Mouse (Mus musculus) bone marrow macrophage, adult 2 months (primary cell): ENCODE data around the gene Cdc123. TPM values are rescaled to one million over a fixed set of nuclear protein-coding genes. Genes with fewer than 3 reads are reported as not detected.
"Not testable (repeated sequence)": the region's sequence is repeated elsewhere in the genome, so short reads cannot be mapped to it uniquely, and the experiment has no call there.

Source experiments
- H3K27ac ChIP-seq: 2 replicates; pipeline ENCODE4 v1.5.1; 2012; ENCODE audit warnings: low read depth, low read length; ENCODE audit not compliant: insufficient read depth
- H3K4me1 ChIP-seq: 2 replicates; pipeline ENCODE4 v1.6.1; 2012; ENCODE audit warnings: low read length; ENCODE audit not compliant: control insufficient read depth, insufficient read depth
- H3K4me3 ChIP-seq: 2 replicates; pipeline ENCODE4 v1.5.1; 2012; ENCODE audit warnings: mild to moderate bottlenecking, low read length, moderate library complexity; ENCODE audit not compliant: insufficient read depth
- CTCF ChIP-seq: IDR thresholded peaks from 2 replicates; pipeline ENCODE4 v1.5.1; 2012; ENCODE audit warnings: low read depth, mild to moderate bottlenecking, low read length, moderate library complexity
- POLR2A ChIP-seq: IDR thresholded peaks from 2 replicates; pipeline ENCODE4 v1.6.1; 2012; ENCODE audit warnings: mild to moderate bottlenecking, low read depth, low read length, borderline replicate concordance
- polyA plus RNA-seq: library from polyadenylated mRNA; stranded (reverse); fragments of >200 nt; gene quantifications from 2 replicates; pipeline ENCODE4 v1.2.4, GENCODE M21; 2012; ENCODE audit not compliant: missing spikeins, insufficient read depth, insufficient read length

The Cdc123 gene
- polyA plus RNA-seq, 1 experiment, result 103 TPM

DNA sequence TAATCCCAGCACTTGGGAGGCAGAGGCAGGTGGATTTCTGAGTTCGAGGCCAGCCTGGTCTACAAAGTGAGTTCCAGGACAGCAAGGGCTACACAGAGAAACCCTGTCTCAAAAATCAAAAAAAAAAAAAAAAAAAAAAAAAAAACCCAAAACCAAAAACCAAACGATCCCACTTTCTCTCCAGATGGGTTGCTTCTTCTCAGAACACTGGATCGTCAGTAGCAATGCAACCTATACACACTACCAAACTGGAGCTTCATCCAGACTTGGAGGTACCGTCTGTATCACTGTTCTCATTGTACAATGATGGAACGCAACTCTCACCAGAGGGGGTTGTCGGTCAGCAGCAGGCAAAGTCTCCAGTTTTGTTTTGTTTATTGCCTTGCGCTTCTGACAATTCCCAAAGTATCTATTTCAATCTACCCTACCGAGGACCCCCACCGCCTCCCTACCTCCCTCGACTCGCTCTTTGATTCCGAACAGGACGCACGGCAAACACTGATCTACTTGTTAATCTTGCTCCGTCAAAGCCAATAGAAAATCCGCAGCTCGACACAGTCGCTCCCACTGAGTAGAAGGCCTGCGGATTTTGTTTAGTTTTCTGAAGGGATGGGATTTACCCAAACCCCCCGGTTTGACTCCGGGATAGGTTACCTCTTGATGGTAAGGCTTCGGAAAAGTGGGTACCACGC is 637 bp downstream of the Cdc123 start:
- TF ChIP-seq CTCF, result no peak
- TF ChIP-seq POLR2A, result no peak
- H3K27ac ChIP-seq, result peak overlapping the region; percentile 91
- peaks cover 6% of the 10 kb centered on the region for H3K4me1 ChIP-seq
- peak overlapping the region; percentile 88 for H3K4me3 ChIP-seq

DNA sequence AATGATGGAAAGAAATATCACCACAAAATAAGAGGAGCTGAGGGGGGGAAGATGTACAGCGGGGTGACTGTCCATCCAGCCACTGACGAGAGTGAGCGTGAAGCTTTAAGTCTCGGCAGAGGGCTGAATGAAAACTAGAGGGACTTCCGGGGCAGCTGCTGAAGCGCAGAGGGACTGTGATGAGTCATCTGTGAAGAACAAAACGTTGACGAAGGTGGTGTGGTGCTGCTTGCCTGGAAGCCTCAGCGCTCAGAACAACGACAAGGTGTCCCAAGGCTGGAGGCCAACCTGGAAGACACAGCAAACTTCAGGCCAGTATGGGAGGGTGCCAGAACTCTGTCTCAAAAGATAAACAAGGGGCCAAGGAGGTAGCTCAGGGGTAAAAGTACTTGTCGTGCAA is 4.1 kb downstream of the Cdc123 start:
- Histone ChIP-seq H3K4me1 (no peaks in the 10 kb centered on the region), H3K27ac (no peak overlapping the region), H3K4me3 (no peak overlapping the region)
- TF ChIP-seq CTCF, result no peak
- TF ChIP-seq POLR2A, result no peak

DNA sequence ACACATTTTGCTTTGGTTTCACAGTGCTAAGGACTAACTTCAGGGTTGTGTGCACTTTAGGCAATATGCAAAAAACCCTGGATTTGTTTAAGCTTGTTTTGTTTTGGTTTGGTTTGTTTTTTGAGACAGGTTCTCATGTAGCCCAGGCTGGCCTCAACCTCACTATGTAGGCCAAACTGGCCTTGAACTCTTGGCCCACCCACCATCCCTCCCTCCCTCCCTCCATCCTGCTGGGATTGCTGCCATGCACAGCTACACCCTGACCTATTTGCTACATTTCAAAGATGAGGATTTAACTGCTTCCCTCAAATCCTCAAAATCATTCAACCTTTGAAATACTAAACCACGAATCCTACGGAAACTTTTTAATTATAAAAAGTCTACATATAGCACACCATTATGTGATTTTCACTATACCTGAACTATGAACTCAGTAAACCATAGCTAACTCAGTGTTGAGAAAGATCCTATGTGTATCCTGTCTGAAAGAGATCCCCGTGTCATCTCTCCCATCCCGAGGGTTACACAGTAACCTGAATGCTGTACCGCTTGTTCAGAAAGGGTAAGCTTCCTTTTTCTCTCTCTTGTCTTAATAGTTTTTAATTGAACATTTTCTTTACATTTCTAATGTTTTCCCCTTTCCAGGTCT is 19.6 kb downstream of the Cdc123 start:
- Histone ChIP-seq H3K4me3 (no peak overlapping the region), H3K27ac (peak overlapping the region; percentile 42; the same call in 1 of the 2 replicates), H3K4me1 (peaks cover 15% of the 10 kb centered on the region)
- TF ChIP-seq POLR2A (no peak), CTCF (no peak)

DNA sequence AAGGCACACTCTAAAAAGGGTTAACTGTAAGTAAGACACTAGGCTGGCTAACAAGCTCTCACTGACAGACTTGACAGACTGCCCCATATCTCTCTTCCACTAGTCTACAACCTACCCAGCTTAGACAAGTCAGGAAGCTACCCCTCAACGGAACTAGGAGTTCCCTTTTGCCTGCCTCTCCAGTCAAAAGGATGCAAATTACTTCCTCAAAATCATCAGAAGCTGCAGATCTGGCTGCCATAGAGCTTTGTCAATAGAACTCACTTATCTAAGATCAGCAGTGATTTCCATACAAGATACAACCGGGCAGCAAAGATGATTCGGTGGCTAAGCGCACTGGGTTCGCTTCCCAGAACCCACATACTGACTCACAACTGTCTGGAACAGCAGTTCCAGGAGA is 20.3 kb downstream of the Cdc123 start:
- TF ChIP-seq CTCF (no peak), POLR2A (no peak)
- H3K27ac ChIP-seq, result peak overlapping the region; percentile 47
- peaks cover 15% of the 10 kb centered on the region for H3K4me1 ChIP-seq
- H3K4me3 ChIP-seq, result no peak overlapping the region

DNA sequence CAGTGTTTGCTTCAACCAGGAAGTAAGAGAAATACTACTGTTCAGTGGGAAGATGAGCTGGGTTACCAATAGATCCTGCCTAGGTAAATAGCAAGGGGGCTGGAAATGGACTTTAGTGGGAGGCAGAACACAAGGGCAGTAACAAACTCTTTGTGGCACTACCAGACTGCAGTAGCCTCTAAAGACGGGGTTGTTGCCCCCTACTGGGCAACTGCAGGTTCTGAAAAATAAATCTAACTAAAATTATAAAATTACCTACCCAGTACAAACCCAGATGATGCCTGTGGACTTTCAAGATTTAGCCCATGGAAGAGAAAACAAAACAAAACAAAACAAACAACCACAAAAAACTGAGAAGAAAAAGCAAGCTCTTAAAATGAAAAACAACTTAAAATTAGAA is 20.8 kb downstream of the Cdc123 start:
- TF ChIP-seq POLR2A (no peak), CTCF (peak; percentile 41; the same call in 1 of the 2 replicates)
- H3K27ac ChIP-seq, result peak overlapping the region; percentile 47

DNA sequence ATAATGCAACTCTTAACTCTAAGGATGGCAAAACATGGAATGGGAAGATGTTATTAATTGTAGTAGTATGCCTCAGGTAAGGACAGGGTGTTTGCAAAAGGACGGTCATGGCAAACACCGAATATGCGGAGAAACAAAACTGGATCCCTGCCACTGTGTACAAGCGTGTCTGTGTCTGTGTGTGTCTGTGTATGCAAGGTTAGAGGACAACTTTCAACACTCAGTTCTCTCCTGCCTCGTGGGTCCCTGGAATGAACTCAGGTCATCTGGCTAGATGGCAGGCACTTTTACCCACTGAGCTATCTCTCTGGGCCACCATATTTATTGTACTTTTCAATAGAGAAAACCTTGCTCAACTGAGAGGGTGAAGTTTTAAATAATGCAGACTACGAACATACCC is 22.5 kb downstream of the Cdc123 start:
- no peak overlapping the region for H3K4me3 ChIP-seq
- TF ChIP-seq POLR2A (no peak), CTCF (no peak)
- H3K27ac ChIP-seq, result no peak overlapping the region

More for the DNA sequence above, 20.8 kb downstream of the Cdc123 start:
- Histone ChIP-seq H3K4me3 (no peak overlapping the region), H3K4me1 (peaks cover 15% of the 10 kb centered on the region)

DNA sequence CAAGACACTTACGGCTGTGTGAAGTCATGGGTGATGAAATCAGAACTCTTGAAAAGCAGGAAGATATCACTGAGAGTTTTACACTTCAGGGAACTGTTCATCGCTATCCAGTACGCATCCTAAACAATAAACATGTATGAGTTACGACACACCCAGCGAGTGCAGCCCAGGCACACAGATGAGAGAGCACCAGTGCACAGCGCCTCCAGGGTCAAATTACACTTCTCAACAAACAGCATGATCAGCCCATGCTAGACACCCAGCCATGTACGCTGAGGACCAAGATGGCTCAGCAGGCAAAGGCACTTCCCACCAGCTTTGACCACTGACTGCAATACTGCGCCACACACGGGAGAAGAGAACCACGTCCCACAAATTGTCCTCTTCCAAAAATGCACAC is 23.7 kb downstream of the Cdc123 start:
- TF ChIP-seq POLR2A, result no peak
- no peak for TF ChIP-seq CTCF
- Histone ChIP-seq H3K27ac (no peak overlapping the region), H3K4me3 (no peak overlapping the region), H3K4me1 (peaks cover 15% of the 10 kb centered on the region)

More for the DNA sequence above, 22.5 kb downstream of the Cdc123 start:
- peaks cover 15% of the 10 kb centered on the region for H3K4me1 ChIP-seq

DNA sequence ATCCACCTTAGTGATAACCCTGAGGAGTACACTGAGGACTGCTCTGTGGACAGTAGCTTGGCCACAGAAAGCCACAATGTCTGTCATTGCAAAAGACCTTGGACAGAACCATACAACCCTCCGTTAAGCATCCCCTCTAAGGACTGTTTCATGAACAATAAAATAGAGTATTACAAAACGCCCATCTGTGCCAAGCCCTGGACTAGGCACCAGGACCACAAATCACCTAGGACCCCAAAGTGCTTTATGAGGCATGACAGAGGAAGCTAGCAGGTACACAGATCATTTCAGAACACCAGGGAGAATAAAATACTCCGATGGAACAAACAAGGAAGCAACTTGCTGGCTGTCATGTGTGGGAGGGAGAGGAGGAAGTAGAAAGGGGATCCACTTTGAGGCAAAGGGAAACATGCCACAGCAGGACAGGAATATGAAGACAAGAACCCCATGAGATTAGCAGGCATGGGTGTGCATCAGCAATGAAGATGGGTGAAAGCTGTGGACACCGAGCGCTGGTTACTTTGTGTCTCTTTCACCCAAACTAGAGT is 33.7 kb downstream of the Cdc123 start:
- TF ChIP-seq CTCF, result no peak
- TF ChIP-seq POLR2A, result no peak
- Histone ChIP-seq H3K4me3 (no peak overlapping the region; the same call in 1 of the 2 replicates), H3K27ac (peak overlapping the region; percentile 74), H3K4me1 (peaks cover 14% of the 10 kb centered on the region)

DNA sequence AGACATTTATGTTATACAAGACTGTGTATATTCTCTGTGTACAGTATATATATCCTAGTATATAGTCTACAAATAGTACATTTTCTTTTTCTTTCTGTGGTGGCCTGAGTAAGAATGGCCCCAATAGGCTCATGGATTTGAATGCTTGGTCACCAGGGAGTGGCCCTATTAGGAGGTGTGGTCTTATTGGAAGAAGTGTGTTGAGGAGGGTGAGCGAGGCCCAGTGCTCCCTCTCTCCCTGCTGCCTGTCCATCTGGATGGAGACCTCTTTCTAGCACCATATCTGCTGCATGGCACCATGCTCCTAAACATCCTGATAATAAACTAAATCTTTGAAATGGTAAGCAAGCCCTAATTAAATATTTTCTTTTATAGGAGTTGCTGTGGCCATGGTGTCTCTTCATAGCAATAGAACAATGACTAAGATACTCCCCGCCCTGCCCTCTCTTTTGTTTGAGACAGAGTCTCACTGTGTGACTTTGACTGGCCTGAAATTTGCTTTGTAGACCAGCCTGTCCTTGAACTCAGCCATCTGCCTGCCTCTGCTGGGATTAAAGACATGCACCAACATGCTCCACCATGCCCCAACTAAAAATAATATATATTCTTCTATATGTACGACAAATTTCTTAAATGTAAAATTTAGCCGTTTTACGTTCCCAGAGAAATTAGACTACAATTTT is 34.8 kb downstream of the Cdc123 start:
- TF ChIP-seq POLR2A (no peak), CTCF (no peak)
- Histone ChIP-seq H3K4me3 (no peak overlapping the region), H3K4me1 (peaks cover 20% of the 10 kb centered on the region), H3K27ac (no peak overlapping the region)

DNA sequence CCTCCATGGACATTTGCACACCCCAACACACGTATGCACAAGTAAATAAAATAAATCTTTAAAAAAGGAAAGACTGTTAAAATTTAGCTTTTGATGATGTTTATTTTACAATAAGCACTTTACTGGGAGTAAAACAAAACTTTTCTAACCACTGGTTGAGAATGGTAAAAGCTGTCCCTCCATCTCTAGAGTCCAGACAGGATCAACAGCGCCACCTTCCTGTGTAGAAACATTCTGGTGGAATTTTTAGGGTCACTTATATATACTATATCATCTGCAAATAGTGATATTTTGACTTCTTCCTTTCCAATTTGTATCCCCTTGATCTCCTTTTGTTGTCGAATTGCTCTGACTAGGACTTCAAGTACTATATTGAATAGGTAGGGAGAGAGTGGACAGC is 38.8 kb downstream of the Cdc123 start:
- not testable (repeated sequence) for H3K4me3 ChIP-seq

More for the DNA sequence above, 38.8 kb downstream of the Cdc123 start:
- not testable (repeated sequence) for H3K27ac ChIP-seq
- peaks cover 38% of the 10 kb centered on the region for H3K4me1 ChIP-seq
